Mouse (Mus musculus): ENCODE results near the gene Tmc8.
A peak's percentile ranks its signal among the peaks of the same experiment; 100 is the strongest.
"Not testable (repeated sequence)": the region's sequence is repeated elsewhere in the genome, so short reads cannot be mapped to it uniquely, and the experiment has no call there.

The Tmc8 gene

DNA sequence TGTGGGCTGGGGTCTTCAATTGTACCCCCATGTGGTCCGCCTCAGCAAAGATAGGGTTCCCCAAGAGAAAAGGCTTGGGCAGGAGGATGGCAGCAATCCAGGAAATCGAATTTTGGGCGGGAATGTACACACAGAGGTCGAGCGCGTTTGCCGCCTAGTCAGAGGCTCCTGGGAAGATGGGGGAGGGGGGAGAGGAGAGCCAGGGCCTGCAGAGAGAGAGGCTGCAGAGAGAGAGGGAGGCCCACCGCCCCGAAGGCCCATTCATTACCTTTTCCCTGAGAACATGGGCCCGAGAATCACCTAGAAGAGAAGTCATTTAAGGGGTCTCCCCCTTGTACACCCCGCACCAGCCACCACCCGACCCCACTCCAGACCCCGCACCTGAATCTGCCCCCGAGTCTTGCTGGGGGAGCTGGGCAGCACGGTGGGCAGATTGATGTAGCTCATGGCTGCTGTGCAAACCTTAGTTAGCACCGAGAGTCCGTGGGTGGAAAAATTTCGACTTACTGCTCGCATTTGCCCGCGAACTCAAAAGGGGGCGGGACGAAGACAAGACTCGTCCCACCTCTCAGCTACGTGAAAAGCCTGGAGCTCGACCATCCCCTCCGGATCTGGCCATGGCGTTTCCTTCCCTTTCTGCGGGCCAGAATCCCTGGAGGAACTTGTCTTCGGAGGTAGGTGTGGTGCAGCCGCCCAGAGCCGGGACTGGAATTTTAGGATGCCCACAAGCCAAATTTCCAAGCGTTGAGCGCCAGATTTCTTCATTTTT is 43.6 kb downstream of the Tmc8 start, which contains the start of the genes Afmid and Tk1:
TSS of gene Afmid (plus strand) at position 592 of the 769 bp plus-strand sequence.
TSS of gene Tk1 (minus strand) at position 760 of the 769 bp plus-strand sequence.
- DNase-seq (ENCODE audit: low spot score): peak; percentile 66

DNA sequence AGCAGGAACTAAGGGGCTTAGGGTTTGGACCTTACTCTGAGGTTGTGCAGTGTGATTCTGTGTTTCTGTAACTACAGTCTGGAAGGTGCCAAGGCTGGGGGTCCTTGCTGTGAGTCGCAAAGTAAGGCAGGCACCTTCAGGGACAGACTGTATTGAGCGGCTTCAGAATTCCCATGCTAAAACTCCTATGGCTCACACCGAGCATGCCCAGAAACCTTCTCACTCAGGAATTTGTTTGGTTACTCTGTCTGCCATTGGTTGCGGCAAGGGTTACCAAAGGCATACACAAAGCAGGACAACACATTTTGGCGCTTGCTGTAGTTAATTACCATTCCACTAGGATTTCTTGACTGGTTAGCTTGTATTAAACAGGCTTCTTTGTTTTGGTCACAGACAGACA is 44.3 kb downstream of the Tmc8 start:
- no peak for DNase-seq (ENCODE audit: low spot score)

- no peak for DNase-seq (ENCODE audit: low spot score)
Observed at GRCm38 (mm10) chr11:117826916-117827315, 45.0 kb downstream of the Tmc8 start.

GRCm38 (mm10) chr11:117827386-117827785 is 45.5 kb downstream of the Tmc8 start:
- no peak for DNase-seq (ENCODE audit: low spot score)

GRCm38 (mm10) chr11:117828149-117828887 is 46.4 kb downstream of the Tmc8 start:
- peak; percentile 40 for DNase-seq (ENCODE audit: low spot score)

GRCm38 (mm10) chr11:117828888-117829604 is 47.2 kb downstream of the Tmc8 start:
- DNase-seq (ENCODE audit: low spot score): peak; percentile 41

- no peak for DNase-seq (ENCODE audit: low spot score)
Observed at GRCm38 (mm10) chr11:117829671-117830215, 47.9 kb downstream of the Tmc8 start.

GRCm38 (mm10) chr11:117830401-117830800 is 48.5 kb downstream of the Tmc8 start:
- no peak for DNase-seq (ENCODE audit: low spot score)

DNA sequence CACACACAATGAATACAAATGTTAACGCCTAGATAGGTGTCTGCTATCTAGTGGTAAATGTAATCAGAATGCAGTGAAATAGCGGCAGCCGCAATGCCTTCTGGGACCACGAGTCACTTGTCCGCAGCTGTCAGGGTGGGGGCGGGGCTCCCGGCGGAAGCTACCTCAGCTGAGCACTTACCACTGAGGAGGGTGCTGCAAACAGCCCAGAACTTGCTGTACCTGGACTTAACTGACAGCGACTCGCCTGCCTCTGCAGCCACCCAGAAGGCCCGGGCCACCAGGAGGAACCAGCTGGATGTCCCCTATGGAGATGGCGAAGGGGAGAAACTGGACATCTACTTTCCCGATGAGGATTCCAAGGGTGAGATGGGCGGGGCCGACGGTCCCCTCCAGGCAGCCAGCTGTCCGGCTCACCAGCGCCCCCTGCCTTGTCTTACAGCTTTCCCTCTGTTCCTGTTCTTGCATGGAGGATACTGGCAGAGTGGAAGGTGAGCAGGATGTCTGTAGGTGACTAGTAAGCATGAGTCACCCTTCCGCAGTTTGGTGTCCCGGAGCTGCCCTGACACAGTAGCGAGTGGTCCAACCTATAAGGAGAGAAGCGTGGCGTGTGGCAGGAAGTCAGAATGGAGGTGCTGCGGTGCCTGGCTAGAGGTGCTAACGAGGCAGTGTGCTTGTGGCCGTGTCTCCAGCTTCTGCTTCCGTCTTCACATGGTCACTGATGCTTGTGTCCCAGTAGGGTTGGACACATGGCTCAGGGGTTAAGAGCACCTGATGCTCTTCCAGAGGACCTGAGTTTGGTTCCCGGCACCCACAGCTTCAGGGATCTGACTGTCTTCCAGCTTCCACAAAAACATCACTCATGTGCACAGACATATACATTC is 50.5 kb downstream of the Tmc8 start:
- peak; percentile 66 for DNase-seq (ENCODE audit: low spot score)

DNA sequence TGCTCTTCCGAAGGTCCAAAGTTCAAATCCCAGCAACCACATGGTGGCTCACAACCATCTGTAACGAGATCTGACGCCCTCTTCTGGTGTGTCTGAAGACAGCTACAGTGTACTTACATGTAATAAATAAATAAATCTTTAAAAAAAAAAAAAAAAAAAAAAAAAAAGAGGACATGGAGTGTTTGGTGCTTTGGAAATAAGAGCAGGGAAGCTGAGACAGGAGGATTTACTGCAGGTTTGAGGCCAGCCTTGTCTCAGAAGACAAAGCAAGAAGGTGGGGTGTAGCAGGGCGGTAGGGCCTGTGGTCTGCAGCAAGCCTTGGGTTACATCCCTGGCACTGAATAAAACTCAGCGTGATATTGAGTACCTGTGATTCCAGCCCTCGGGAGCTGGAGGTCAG is 51.6 kb downstream of the Tmc8 start:
- not testable (repeated sequence) for DNase-seq (ENCODE audit: low spot score)

DNA sequence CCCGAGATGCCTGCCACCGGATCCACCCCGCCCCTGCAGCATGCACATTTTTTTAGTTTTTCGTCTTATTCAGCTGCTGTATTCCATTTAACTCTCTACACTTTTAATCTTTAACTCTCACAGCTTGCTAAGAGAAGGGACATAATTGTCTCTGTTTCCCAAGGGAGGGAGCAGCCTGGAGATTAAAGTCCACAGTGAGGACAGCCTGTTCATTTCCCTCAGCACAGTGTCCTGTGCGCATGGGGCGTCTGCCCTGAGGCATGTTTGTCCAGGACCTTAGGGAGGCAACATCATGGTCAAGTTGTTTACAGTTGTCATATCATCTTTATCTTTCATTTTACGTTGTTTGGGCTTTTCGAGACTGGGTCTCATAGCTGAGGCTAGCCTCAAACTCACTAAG is 52.2 kb downstream of the Tmc8 start:
- DNase-seq (ENCODE audit: low spot score): no peak

GRCm38 (mm10) chr11:117836306-117836705 is 54.4 kb downstream of the Tmc8 start:
- no peak for DNase-seq (ENCODE audit: low spot score)

DNA sequence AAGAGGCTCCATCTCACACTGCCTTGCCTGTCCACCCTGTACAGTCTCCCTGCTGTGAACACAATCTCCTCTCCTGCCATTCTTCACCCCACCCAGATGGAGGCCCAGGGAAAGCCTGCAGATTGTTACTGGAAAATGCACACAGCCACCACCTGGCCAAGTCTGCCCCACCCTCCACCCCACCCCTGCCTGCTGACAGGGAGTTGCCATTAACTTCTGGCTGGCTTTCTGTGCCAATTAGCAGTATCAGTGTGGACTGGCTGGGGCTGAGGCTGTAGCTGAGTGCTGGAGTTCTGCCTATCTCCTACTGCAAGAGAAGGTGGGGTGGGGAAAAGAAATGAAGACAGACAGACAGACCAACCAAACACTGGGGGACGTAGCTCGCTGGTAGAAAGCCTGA is 56.7 kb downstream of the Tmc8 start:
- no peak for DNase-seq (ENCODE audit: low spot score)

- no peak for DNase-seq (ENCODE audit: low spot score)
Observed at GRCm38 (mm10) chr11:117839021-117839420, 57.1 kb downstream of the Tmc8 start.

- no peak for DNase-seq (ENCODE audit: low spot score)
Observed at GRCm38 (mm10) chr11:117840910-117841309, 59.0 kb downstream of the Tmc8 start.

Measured in ovary, postnatal 36 days (tissue).